Mouse (Mus musculus): ENCODE measurements around the gene Mettl8.

Gene Mettl8

GRCm38 (mm10) chr2:70932965-70933364 lies 122.4 kb downstream of the Mettl8 start:
- in situ Hi-C loops (cut with MboI) = no loop called here

GRCm38 (mm10) chr2:70930631-70931288 lies 124.6 kb downstream of the Mettl8 start:
- in situ Hi-C loops (cut with MboI) = no loop called here

- in situ Hi-C loops (cut with MboI) = no loop called here
These were observed 125.7 kb downstream of the Mettl8 start for GRCm38 (mm10) chr2:70929714-70930113.

GRCm38 (mm10) chr2:70924049-70924448 lies 131.3 kb downstream of the Mettl8 start:
- in situ Hi-C loops (cut with MboI) = no loop called here

GRCm38 (mm10) chr2:70922814-70923213 lies 132.6 kb downstream of the Mettl8 start:
- in situ Hi-C loops (cut with MboI) = no loop called here

GRCm38 (mm10) chr2:70920937-70921596 lies 134.3 kb downstream of the Mettl8 start:
- in situ Hi-C loops (cut with MboI) = no loop called here

GRCm38 (mm10) chr2:70919913-70920522 lies 135.4 kb downstream of the Mettl8 start:
- in situ Hi-C loops (cut with MboI) = no loop called here

- in situ Hi-C loops (cut with MboI) = no loop called here
These were observed 136.9 kb downstream of the Mettl8 start for GRCm38 (mm10) chr2:70918516-70918915.
